Mouse (Mus musculus): ENCODE measurements around the gene Ccdc158.

DNA sequence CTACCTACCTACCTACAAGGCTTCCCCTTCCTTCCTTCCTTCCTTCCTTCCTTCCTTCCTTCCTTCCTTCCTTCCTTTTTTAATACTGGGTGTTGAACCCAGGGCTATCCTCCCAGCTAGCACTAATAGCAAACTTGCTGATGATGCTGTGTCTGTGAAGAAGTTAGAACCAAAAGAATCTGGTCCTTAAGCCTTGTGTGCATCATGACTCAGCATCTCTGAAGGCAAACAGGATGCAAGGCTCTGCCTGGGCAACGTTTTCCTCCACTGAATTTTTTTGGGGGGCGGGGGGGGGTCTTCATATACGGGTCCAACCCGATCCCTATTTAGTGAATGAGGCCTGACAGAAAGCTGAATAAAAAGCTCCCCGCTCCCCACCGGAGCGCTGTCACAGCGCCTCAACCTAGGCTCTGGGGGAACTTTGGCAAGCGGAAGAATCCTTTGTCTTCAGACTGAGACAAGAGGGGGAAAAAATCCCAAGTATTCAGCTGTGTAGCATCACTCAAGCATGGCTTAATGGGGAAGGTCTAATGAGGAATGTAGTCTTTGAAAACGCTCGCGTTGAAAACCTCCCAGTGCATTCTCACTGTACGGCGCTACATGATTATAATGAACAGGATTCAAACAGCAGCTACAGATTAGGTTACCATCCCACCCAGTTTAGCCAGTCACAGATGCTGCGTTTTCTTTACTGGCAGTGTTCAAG lies 23.2 kb upstream of the Ccdc158 start:
- TF ChIP-seq CTCF (IDR thresholded peaks at IDR 0.05; ENCODE audit: borderline replicate concordance, insufficient read depth, low read depth, low read length), result no peak
- TF ChIP-seq POLR2A (IDR thresholded peaks at IDR 0.05; ENCODE audit: borderline replicate concordance, insufficient read depth, low read length), result no peak

Data from cerebellum, adult 2 months (tissue).